18 mouse cellular contexts compared by ENCODE assay signal in genomic region chr6:54277234-54277633, GRCm38 (mm10). TPM values are rescaled to one million over a fixed set of nuclear protein-coding genes. Genes with fewer than 3 reads are reported as not detected.
A peak's percentile ranks its signal among the peaks of the same experiment; 100 is the strongest.
DNase-seq lines count a peak whose midpoint lies in the region; TF ChIP-seq lines count a peak whose summit lies in the region.
"Had no signal": no experiment of that assay in that cellular context is flagged by ENCODE, and none has a peak within 500 bp of the region (broad histone marks: within the 10 kb centered on the region; RNA-seq: fewer than 3 reads in every experiment).

No protein-coding gene starts in this region.

- DNase-seq in heart, adult 11 months, result peak; percentile 93
- DNase-seq in heart, embryonic 10.5 days (ENCODE audit: low spot score), result no peak
- peak; percentile 28 for DNase-seq in layer of hippocampus, adult 9-11 months
- no peak for DNase-seq in layer of hippocampus, adult 9-10 months (ENCODE audit: low spot score)
- peak; percentile 10 for DNase-seq in 3T3-L1 (ENCODE audit: low read depth, low spot score)
- no peak for DNase-seq in MN1 (ENCODE audit: low spot score)
- no peak for DNase-seq in gastrocnemius, postnatal 14 days
- DNase-seq: adrenal gland, postnatal 10 days; cerebellum, postnatal 25 days; kidney, adult 9 months; kidney, postnatal 36 days; thymus, postnatal 25 days had no signal

- H3K4me3 ChIP-seq in heart, embryonic 10.5 days, result no peak overlapping the region
- no peak overlapping the region for H3K4me3 ChIP-seq in cortical plate, adult 2 months (ENCODE audit: insufficient read depth, low read length)
- H3K4me3 ChIP-seq: erythroblast, embryonic 14.5 days; limb, embryonic 15.5 days; liver, embryonic 15.5 days had no signal

- intact Hi-C loops in gastrocnemius, postnatal 14 days (cut with DNase I; ENCODE audit: low total_unique reads), result no loop called here

- H3K4me1 ChIP-seq in heart, embryonic 10.5 days, result peaks cover 43% of the 10 kb centered on the region
- H3K4me1 ChIP-seq in cortical plate, adult 2 months (ENCODE audit: control insufficient read depth, insufficient read depth, low read length), result peaks cover 1% of the 10 kb centered on the region; the same call in 1 of the 2 replicates
- H3K4me1 ChIP-seq: liver, embryonic 15.5 days had no signal

- no peak overlapping the region for H3K27ac ChIP-seq in heart, embryonic 10.5 days
- 0 out of 2 replicates have a peak overlapping the region, but pooled peaks have one; percentile 29 for H3K27ac ChIP-seq in cortical plate, adult 2 months (ENCODE audit: insufficient read depth, low read length)
- H3K27ac ChIP-seq: limb, embryonic 15.5 days; liver, embryonic 15.5 days; macrophage had no signal

- TF ChIP-seq CTCF in cortical plate, adult 2 months (IDR thresholded peaks at IDR 0.05; ENCODE audit: extremely low read depth, insufficient read depth, low read length), result no peak

- no peaks in the 10 kb centered on the region for H3K36me3 ChIP-seq in heart, embryonic 10.5 days
- H3K36me3 ChIP-seq: limb, embryonic 15.5 days; liver, embryonic 15.5 days had no signal

- no peak for TF ChIP-seq POLR2A in cortical plate, adult 2 months (IDR thresholded peaks at IDR 0.05; ENCODE audit: extremely low read depth, insufficient read depth, low read length)

- H3K9me3 ChIP-seq in heart, embryonic 10.5 days, result no peaks in the 10 kb centered on the region
- H3K9me3 ChIP-seq: limb, embryonic 15.5 days; liver, embryonic 15.5 days had no signal

- 89% methylated on average over 4 of the region's 4 CpGs for WGBS in heart, embryonic 10.5 days

- no peaks in the 10 kb centered on the region for H3K27me3 ChIP-seq in heart, embryonic 10.5 days (ENCODE audit: insufficient read depth, poor library complexity, severe bottlenecking)
- H3K27me3 ChIP-seq: limb, embryonic 15.5 days; liver, embryonic 15.5 days; Patski had no signal

RNA-seq across cellular contexts. Expression of gene Prr15, which starts 48.4 kb away (rescaled TPM):
- polyA plus RNA-seq in heart, embryonic 10.5 days (2016; fragmentation: Nextera tagmentation; extraction: Ambion mirVana), result 1.5 and 6.7 TPM in 2 replicates
- polyA plus RNA-seq in cortical plate, adult 2 months (2012; rRNA removed), result 1.0 and 1.1 TPM in 2 replicates
- 1 to 10 TPM in 1 of 2 experiments, under 1 TPM in 1; 0.60 to 1.7 TPM for total RNA-seq in gastrocnemius, postnatal 14 days (2021)
- polyA plus RNA-seq: erythroblast, embryonic 14.5 days had no signal

Comparison
In these comparisons a context has a peak if more than half of its experiments do, and no peak if none do; other contexts are left out.
1. DNase-seq: peak in heart, adult 11 months (single experiment), layer of hippocampus, adult 9-11 months (single experiment) and 3T3-L1 (single experiment); none in heart, embryonic 10.5 days (single experiment), layer of hippocampus, adult 9-10 months (single experiment), MN1 (single experiment) and gastrocnemius, postnatal 14 days (single experiment).